Mouse (Mus musculus) liver, adult 2 months (tissue): ENCODE results near the gene Rad51ap2. TPM values are rescaled to one million over a fixed set of nuclear protein-coding genes. Genes with fewer than 3 reads are reported as not detected.

Experiments used
- DNase-seq: peaks from one replicate; pipeline ENCODE4 v3.0.0-alpha.2; 2011; ENCODE audit warnings: low read depth, low spot score; ENCODE audit errors: extremely low read depth
- H3K27ac ChIP-seq: fragments of 200-500 bp; replicated peaks from 2 replicates; pipeline ENCODE4 v1.5.1; 2012; ENCODE audit warnings: low read depth, mild to moderate bottlenecking, control low read depth, inconsistent platforms, low read length; ENCODE audit not compliant: insufficient read depth
- H3K27me3 ChIP-seq: fragments of 200-500 bp; 2 replicates; pipeline ENCODE4 v1.6.1; 2012; ENCODE audit warnings: mild to moderate bottlenecking, moderate library complexity, low read length, inconsistent platforms; ENCODE audit not compliant: control insufficient read depth, insufficient read depth
- H3K36me3 ChIP-seq: fragments of 200-500 bp; 2 replicates; pipeline ENCODE4 v1.6.1; 2012; ENCODE audit warnings: low read length, inconsistent platforms; ENCODE audit not compliant: control insufficient read depth, insufficient read depth
- H3K4me1 ChIP-seq: fragments of 200-500 bp; 2 replicates; pipeline ENCODE4 v1.6.1; 2011; ENCODE audit warnings: low read length; ENCODE audit not compliant: control insufficient read depth, insufficient read depth
- H3K4me3 ChIP-seq: fragments of 200-500 bp; 2 replicates; pipeline ENCODE4 v1.5.1; 2011; ENCODE audit warnings: low read depth, mild to moderate bottlenecking, control low read depth, low read length, moderate library complexity; ENCODE audit not compliant: insufficient read depth
- H3K79me2 ChIP-seq: fragments of 200-500 bp; 2 replicates; pipeline ENCODE4 v1.6.1; 2012; ENCODE audit warnings: inconsistent platforms, mild to moderate bottlenecking, low read length, moderate library complexity; ENCODE audit not compliant: control insufficient read depth, insufficient read depth
- H3K9ac ChIP-seq: fragments of 200-500 bp; 2 replicates; pipeline ENCODE4 v1.6.1; 2012; ENCODE audit warnings: low read depth, mild to moderate bottlenecking, control low read depth, inconsistent platforms, low read length
- CTCF ChIP-seq: fragments of 200-500 bp; IDR thresholded peaks from 2 replicates; pipeline ENCODE4 v1.5.1; 2011; ENCODE audit warnings: low read depth, low read length, control low read depth
- POLR2A ChIP-seq: fragments of 200-500 bp; IDR thresholded peaks from 2 replicates; pipeline ENCODE4 v1.6.1; 2011; ENCODE audit warnings: low read length, control low read depth; ENCODE audit not compliant: insufficient read depth; ENCODE audit errors: extremely low read depth
- WGBS: fragments of 180-500 bp; shearing (Covaris S2); methylation state at CpG from one replicate; pipeline ENCODE4 v1.1.7; 2018; 5-methylcytosine and 5-hydroxymethylcytosine counted together
- polyA plus RNA-seq: library from polyadenylated mRNA; depleted of rRNA; stranded (reverse); fragments of >200 nt; gene quantifications from 2 replicates; pipeline ENCODE4 v1.2.3, GENCODE M21; 2012
- total RNA-seq: library from RNA; depleted of rRNA; stranded (reverse); fragments of >200 nt; gene quantifications from 2 replicates; pipeline ENCODE4 v1.2.3, GENCODE M21; 2014

Gene Rad51ap2
- total and polyA plus RNA-seq, 2 experiments, result not detected

DNA sequence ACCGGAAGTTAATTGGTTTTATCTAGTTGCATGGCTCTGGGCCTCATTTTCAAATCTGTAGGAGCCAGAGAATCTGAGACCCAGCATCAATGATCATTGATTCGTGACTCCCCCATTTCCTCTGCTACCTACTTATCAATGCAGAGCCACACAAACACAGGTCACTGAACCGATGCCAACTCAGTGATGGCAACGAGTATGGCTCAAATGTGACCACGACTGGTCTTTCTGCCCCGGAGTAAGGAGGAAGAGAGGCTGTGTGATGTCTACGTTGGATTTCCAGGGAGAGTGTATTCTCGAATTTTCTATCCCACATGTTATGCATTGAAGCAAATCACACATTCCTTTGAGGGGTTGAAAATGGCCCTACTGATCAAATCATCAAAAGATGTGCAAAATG, 21.4 kb upstream of the Rad51ap2 start:
- H3K4me1 ChIP-seq, result peaks cover 4% of the 10 kb centered on the region
- no peak for DNase-seq
- H3K27ac ChIP-seq, result no peak overlapping the region
- no peaks in the 10 kb centered on the region for H3K36me3 ChIP-seq
- no peak overlapping the region for H3K4me3 ChIP-seq
- no peaks in the 10 kb centered on the region for H3K79me2 ChIP-seq
- H3K9ac ChIP-seq, result no peak overlapping the region
- TF ChIP-seq POLR2A (no peak), CTCF (no peak)
- WGBS, result 72% methylated on average over 8 of the region's 8 CpGs
- H3K27me3 ChIP-seq, result peaks cover 7% of the 10 kb centered on the region

DNA sequence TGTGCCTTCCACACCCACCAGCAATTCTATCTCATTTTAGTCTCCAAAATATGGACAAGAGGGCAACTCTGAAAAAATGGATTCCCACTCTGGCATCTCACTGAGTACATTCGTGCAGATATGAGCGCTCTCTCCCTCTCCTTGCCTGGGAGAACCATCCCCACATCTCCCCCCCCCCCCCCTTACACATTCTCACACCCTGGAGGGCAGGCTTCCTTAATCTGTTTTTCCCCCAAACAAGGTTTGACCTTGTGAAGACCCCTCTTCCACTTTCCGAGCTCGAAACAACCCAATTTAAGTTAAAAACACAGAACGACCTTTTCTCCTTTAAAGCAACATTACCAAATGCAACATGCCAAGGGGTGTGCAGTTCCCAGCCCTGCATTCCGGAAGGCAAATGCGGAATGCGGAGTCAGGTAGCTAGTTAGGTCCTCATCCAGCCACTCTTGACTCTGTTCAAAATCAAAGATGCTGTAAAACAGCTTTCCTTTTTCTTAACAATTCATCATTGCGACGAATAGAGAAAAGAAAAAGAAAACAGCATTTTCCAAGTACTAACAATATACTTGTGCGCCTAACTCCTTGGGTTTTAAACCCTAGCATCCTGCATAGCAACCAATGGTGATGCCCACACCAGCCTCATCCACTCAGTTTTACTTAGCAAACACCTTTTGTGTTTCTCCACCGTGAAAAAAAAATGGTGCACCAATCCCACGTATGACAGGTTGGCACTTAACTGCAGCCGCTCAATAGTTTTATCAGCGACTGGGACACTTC, 20.4 kb upstream of the Rad51ap2 start:
- H3K27me3 ChIP-seq, result peaks cover 7% of the 10 kb centered on the region
- H3K4me3 ChIP-seq, result no peak overlapping the region
- no peaks in the 10 kb centered on the region for H3K79me2 ChIP-seq
- no peaks in the 10 kb centered on the region for H3K36me3 ChIP-seq
- H3K27ac ChIP-seq, result no peak overlapping the region
- peaks cover 4% of the 10 kb centered on the region for H3K4me1 ChIP-seq
- H3K9ac ChIP-seq, result no peak overlapping the region
- DNase-seq, result no peak
- WGBS, result 14% methylated on average over 15 of the region's 15 CpGs
- no peak for TF ChIP-seq CTCF
- no peak for TF ChIP-seq POLR2A

DNA sequence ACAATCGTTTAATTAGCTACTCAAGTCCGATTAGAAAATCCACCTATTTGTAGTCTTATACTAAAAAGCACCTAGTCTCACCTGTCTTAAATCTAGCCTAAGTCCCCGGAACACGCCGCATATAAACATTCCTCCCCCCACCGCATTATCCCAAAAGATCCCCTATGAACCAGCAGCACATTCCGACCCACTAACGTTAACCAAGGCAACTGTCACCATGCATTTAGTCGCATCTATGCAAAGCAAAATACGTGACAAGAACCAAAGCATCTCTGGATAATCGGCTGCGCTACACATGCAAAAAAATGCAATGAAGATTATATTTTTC, 19.9 kb upstream of the Rad51ap2 start:
- Histone ChIP-seq H3K27me3 (peaks cover 7% of the 10 kb centered on the region), H3K9ac (no peak overlapping the region), H3K79me2 (no peaks in the 10 kb centered on the region), H3K27ac (no peak overlapping the region), H3K36me3 (no peaks in the 10 kb centered on the region), H3K4me1 (peaks cover 4% of the 10 kb centered on the region), H3K4me3 (no peak overlapping the region)
- TF ChIP-seq POLR2A, result no peak
- TF ChIP-seq CTCF, result no peak
- WGBS, result 4% methylated on average over 12 of the region's 12 CpGs
- DNase-seq, result no peak

DNA sequence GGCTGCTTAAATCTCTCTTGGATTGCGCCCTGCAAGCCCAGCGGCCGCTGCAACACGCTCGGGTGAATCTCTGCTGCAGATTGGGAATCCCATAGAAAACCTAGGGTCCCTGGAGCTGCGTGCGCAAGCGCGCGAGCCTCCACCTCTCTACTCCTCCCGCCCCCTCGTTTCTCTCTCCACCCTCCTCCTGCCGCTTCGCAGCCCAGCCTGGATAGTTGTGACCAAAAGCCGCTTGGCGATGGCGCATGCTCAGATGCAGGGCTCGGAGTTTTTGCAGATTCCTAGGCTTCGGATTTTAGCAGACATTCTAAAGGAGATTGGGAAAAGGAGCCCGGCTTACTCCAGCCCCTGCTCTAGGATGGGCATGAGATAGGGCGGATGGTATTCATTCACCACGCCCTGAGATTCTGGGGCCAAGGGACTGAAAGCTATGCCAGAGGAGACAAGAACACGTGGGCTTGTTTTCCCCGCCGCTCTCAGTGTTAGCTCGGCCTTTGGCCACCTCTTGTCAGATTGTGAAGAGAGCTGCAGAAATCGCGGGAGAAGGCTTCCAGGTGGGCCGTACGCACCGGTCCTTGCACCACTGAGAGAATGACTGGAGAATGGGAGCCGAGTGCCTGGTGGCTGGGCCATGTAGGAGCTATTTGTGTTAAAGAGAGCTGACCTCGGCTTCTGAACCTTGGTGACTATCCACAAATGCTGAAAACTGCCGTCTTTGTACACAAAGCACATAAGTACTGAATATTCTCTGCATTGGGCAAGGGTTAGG, 19.2 kb upstream of the Rad51ap2 start, which contains the start of gene Vsnl1:
Gene Vsnl1, minus strand, starts transcription at position 117 of the 769 bp plus-strand sequence.
- 3% methylated on average over 34 of the region's 34 CpGs for WGBS
- H3K27ac ChIP-seq, result no peak within 1 kb of the TSS
- no peak within 1 kb of the TSS for H3K9ac ChIP-seq
- DNase-seq, result no peak
- no peak for TF ChIP-seq POLR2A
- no peak for TF ChIP-seq CTCF
- no peaks in the 10 kb centered on the region for H3K36me3 ChIP-seq
- H3K79me2 ChIP-seq, result no peaks in the 10 kb centered on the region
- H3K4me3 ChIP-seq, result no peak within 1 kb of the TSS
- peaks cover 7% of the 10 kb centered on the region for H3K27me3 ChIP-seq
- H3K4me1 ChIP-seq, result peaks cover 4% of the 10 kb centered on the region

DNA sequence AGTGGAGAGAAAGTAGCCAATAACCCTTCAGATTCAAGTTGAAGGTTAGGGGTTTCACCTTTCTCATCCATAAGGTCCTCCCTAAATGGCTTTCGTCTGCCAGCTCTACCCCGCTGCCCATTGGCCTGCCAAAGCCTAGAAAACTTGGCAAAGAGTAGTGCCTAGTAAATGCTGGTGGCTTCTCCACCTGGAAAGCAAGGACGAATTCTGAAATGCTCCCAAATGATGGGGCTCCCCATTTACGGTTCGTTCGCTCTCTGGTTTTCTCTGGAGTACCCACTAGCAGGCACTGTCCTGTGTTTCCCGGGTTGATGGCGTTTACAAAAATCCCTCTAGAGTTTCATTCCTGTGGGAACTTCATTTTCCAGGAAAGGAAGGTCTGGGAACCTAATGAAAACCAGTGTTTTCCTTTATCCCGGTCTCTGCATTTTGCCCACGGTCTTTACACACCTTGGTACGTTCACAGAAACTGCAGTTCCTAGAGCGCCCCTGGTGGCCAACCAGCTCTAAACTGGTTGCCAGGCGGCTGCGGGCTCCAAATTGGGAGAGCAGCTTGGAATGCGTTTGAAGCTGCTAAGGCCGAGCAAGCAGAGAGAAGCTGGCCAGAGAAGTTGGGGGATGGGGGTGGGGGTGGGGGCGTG, 18.5 kb upstream of the Rad51ap2 start:
- Histone ChIP-seq H3K9ac (no peak overlapping the region), H3K79me2 (no peaks in the 10 kb centered on the region), H3K27me3 (peaks cover 7% of the 10 kb centered on the region), H3K4me3 (no peak overlapping the region), H3K4me1 (peaks cover 4% of the 10 kb centered on the region), H3K27ac (no peak overlapping the region), H3K36me3 (no peaks in the 10 kb centered on the region)
- TF ChIP-seq POLR2A, result no peak
- TF ChIP-seq CTCF, result peak; percentile 71
- peak; percentile 28 for DNase-seq
- WGBS, result 16% methylated on average over 17 of the region's 17 CpGs
